Mouse (Mus musculus): ENCODE measurements around the gene Btaf1.

Gene Btaf1

DNA sequence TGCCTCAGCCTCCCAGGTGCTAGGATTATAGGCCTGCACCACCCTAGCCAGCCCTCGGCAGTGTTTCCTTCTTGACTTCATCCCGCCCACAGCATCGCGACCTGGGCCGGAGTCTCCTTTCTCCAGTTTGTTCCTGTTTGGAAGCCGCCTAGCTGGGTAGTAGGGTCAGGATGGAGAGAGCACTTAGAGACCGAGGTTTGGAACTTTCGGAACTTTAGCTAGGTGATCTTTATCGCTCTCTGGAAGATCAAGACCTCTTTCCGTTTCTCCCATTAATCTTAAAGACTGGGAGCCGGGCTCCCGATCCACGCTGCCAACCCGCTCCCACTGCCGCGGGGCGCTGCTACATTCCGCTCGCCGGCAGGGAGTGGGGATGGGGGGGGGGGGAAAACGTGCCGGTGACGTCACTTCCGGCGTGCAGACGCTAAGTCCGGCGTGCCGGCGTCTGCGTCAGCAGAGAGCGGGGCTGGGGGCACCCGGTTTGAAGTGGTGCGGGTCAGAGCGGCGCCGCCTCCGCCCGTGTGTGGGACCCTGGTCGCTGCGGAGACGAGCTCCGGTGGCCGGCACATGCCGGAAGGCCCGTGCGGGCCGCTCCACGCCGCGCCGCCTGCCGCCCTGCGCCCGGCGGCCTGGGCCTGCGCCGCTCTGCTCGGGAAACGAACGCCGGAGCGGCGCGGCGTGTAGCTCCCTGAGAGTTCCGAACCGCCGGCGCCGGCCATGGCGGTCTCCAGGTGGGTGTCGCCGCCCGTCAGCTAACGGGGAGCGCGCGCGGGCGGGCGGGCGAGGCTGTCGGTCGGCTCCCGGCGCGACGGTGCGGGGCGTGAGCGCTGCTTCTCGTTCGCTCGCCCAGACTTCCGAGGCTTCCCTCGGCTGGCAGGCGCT lies at the start of gene Btaf1:
Gene Btaf1 (plus strand): TSS at position 409 of the 882 bp plus-strand sequence.
- DNase-seq, result peak; percentile 85 to 92

DNA sequence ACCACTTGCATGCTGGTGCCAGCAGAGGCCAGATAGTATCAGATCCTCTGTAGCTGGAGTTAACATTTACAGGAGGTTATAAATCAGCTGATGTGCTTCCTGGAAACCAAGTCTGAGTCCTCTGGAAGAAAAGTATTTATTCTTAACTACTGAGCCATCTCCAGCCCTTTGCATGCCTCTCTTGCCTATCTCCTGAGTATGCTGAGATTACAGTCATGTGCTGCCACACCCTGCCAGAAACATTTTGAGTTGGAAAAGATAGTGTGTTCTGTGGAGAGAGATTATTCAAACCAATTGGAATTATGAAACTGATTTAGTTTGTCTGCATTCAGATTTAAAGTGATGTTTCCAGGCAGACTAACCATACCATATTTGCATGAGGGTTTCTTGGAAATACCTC lies 48.5 kb upstream of the Btaf1 start:
- DNase-seq, result no peak

DNA sequence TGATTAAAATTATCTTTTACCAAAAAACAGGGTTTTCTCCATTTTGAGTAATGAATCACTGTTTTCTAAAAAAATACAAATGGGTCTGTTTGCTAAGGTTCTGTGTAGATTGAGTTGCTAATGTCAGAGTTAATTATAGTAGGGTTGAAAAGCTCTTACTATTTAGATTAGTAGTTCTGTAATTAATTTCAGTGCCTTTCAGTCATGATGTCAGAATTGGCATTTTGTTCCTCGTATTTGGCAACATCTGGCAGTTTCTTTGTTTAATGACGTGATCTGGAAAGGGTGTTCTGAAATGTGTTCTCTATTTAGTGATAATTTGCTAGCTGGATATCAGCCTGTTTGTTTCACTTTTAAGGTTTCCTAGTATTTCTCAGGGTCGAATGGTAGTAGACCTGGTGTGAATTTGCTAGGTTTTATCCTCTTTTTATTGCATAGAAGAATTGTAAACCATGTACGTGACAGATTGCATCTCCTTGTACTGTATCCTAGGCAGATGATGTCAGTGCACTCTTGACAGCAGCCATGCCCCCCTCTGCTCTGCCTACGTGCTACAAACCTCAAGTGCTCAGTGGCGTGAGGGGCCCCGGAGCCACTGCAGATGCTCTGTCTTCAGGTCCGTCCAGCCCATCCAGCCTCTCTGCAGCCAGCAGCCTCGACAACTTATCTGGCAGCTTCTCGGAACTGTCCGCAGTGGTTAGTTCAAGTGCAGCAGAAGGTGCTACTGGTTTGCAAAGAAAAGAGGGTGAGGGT lies 47.0 kb upstream of the Btaf1 start:
- DNase-seq, result no peak

DNA sequence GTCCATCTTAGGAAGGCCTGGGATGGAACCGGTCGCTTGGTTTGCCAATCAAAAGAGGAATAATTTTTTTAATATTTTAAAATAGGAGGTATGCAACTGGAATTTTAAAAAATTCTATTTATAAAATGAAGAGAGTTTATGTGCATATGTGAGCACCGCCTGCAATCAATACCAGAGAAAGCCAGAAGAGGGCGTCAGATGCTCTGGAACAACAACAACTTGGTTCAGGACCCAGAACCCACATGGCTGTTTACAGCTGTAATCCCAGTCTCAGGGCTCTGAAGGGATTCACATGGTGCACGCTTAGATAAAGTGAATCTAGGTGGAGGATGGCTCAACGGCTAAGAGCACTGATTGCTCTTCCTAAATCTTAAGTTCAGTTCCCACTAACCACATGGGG lies 42.8 kb upstream of the Btaf1 start:
- DNase-seq, result peak in 1 of 2 experiments; percentile 40

DNA sequence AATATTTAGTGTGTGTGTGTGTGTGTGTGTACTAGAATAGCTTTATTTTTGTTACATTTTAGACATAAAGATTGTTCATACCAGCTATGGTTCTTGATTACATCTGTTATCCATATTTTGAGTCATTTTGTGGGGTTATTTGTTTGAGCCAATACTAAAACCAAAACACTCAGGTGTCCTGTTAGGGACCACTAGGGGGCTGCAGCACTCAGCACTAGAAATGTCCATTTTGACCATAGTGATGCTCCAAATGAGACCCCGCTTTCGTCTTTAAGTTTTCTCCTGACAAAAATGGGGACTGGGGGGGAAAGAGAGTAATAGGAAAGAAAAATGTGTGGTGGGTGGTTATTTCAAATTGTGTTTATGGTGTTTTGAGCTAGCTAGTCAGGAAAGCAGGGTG lies 39.6 kb upstream of the Btaf1 start:
- DNase-seq, result no peak

DNA sequence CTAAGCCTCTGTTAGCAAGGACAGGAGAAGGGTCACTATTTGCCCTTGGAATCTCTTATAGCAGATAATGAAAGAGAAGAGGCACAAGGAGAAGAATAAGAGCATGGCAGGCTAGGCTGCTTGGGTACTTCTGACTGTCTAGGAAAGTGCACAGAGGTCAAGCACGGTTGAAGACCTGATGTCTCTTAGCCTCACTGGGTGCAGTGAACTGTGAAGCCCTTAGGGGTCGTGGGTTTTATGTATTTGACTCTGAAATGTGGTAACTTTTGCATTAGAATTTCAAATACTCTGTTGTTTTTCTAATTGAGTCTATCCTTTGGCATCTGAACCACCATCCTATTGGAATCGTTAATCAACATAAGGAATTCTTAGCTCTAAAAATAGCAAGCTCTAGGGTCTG lies 38.2 kb upstream of the Btaf1 start:
- no peak for DNase-seq

DNA sequence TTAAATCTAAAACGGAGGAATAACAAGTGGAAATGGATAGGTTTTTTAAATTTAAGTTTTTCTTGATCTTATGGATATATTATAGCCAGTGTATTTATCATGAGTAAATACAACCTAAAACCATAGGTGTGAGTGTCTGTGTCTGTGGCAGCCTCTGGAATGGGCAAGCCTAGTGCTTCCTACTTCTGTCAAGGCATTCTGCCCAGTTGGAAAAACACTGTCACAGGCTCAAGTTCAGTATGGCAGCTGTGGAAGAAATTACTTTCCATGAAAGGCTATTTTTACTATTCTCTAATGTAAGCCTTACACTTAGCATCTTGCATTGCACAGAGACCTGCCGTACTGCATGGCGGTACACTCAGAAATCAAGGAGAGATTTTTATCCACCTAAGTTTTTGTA lies 34.1 kb upstream of the Btaf1 start:
- no peak for DNase-seq

DNA sequence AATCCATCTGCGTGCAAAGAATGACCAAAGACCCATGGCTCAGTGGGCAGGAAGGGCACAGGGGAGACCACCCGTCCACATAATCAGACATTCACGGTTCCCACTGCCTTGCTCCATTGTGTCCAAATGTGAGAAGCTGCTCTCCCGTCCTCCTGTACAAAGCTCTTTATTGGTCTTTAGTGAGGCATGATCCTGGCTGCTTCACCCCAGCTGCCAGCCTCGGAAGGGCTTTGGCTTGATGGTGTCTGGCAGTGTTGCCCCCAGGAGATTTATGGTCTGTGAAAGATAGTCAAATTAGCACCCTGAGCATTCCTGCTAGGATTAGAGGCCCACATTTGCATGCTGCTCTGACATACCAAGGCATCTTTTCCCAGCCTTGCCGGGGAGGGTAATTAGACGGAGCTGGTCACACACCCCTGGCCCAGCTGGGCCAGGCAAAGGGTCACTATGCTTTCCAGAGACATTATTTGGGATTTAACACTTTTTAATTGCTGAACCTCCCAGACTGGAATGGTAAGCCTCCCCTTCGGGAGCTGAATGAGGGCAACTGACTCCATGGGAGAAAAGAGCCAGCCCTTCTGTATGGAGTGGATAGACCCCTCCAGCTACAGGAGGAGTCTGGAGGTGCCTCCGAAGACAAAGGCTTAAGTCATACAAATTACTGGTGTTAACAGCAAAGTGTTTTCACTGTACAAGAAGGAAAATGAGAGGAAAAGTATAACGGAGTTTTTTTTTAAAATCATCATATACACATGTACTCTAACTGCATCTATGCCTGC lies 28.9 kb upstream of the Btaf1 start:
- DNase-seq, result no peak

DNA sequence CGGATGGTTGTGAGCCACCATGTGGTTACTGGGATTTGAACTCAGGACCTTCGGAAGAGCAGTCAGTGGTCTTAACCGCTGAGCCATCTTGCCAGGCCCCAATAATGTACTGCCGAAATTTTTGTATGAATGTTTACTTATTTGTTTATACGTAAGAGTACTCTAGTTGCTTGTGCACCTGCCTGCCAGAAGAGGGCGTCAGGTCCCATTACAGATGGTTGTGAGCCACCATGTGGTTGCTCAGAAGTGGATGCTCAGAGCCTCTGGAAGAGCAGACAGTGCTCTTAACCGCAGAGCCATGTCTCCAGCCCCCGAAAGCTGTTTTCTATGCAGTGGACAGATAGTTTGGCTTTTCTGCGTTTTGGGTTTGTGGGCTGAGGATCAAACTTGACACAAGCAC lies 28.1 kb upstream of the Btaf1 start:
- peak; percentile 33 to 44 for DNase-seq

DNA sequence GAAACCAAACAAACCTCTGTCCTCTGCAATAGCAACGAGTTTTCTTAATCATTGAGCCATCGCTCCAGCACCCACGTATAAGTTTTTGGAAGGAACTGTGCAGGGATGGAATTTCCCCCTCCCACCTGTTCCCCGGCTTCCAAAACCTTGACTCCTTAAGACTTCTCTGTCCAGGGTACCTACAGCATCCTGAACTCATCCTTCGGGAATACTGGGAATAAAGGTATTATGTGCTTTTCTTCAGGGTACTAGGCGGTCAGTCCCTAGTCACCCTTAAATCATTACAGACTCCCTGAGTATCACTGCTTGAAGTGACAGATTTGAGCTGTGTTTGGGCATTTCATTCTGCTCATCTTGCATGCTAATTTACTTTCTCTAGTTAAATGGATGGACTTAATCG lies 22.5 kb upstream of the Btaf1 start:
- DNase-seq, result no peak

DNA sequence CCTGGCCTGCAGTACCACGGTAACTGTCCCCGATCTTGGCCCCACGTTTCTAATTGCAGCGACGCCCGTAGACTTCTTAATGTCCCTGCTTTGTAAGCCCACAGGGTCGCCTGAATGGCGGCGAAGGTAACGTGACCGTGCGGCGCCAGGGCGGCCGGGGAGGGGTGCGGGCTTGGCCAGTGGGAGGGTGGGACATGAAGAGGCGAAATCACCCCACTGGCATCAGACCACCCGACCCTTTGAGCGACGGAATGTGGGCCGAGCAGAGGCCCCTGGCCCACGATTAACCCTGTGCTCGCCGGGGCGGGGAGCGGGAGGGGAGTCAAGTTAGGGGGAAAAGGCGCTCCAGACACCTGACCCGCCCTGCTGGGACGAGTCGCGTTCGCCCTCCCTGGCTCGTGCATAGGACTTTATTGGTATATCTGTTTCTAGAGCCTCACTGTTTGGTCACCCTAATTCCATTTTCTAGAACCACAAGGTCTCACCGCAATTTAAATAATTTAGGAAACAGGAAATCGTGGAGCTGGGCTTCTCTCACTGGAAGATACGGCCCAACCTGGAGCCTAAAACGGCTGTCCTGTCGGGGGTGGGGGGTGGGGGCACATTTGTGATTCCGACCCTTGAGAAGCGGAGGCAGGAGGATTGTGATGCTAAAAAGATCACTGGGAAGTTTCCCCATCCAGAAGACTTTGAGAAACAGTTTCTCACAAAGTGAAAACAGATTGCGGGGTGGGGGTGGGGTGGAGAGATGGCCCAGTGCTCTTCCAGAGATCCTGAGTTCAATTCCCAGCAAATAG lies 21.5 kb upstream of the Btaf1 start:
- peak; percentile 44 to 53 for DNase-seq

DNA sequence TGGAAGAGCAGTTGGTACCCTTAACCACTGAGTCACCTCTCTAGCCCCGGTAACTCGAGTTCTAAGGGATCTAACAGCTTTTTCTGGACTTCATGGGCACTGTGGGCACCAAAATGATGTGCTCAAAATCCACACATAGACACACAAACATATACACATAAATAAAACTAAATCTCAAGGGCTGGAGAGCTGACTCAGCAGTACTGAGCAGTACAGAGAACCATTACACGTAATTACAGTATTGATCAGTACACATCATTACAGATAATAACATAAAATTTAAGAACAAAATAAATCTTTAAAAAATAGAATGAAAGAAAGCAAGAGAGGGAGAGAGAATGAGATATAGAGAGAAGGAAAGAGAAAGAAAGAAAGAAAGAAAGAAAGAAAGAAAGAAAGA lies 16.7 kb upstream of the Btaf1 start:
- DNase-seq, result no peak

DNA sequence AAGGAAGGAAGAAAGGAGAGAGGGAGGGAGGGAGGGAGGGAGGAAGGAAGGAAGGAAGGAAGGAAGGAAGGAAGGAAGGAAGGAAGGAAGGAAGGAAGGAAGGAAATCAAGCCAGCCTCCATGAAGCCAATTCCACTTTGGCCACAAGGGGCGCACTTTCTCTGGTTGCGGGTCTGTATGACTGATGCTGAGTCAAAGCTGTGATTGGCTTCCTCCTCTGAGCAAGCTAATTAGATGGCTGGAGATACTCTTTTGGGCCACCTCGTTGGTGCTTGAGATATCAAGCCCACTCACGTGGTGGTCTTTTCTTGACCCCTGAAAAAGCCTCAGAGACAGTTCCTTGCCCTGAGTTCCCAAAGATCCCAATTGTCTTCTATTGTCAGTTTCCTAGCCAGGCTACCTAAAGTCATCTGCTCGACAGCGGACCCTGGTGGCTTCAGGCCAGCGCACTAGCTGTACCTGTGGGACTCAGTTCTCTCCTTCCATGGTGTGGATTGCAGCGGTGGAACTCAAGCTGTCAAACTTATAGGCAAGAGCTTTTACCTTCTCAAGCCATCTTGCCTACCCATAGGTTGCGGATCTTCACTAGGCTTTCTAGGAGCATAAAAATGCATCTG lies 16.1 kb upstream of the Btaf1 start:
- peak; percentile 60 to 74 for DNase-seq

DNA sequence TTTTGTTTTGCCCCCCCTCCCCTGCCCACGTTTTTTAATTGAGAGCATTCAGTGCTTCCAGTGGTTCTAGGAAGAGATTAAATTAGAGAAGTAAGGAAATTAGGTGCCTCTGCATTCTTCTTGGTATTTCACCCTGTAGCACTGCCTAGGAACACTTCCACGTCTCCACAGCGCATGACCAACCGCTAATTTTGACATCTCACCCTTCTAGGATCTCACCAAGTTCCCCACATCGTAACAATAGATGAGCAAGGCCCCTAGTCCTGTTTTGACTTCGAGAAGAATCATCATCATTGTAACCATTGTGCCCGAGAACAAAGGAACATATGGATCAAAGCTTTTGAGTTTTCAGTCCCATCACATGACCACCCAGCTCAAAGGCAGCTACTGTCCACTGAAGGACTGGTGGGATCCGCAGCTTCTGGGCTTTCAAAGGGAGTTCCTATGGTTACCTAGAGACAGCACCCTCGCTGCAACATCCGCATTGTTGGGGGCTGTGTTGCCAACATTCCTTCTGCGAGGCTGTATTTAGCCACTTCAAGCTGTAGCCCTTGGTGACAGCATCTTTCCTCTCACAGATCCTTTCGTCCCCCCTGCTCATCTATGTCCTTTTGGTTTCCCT lies 15.3 kb upstream of the Btaf1 start:
- DNase-seq, result no peak

DNA sequence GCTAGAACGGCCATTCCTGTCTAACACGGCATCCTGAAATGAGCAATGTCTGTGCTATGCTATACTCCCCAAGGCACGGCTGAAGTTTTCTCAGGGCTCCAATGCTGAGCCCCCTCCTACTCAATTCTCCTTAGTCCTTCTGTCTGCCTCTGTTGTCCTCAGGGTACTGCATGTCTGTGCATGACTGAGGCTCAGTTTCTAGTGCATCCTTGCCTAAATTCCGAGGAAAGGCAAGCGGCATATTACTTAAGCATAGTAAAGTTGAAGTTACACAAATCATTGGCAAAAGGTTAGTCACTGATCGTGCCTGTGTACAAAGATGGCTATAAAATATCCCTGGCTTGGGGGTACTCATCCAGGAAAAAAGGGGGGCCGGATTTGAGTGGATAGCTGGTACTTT lies 12.8 kb upstream of the Btaf1 start:
- no peak for DNase-seq

DNA sequence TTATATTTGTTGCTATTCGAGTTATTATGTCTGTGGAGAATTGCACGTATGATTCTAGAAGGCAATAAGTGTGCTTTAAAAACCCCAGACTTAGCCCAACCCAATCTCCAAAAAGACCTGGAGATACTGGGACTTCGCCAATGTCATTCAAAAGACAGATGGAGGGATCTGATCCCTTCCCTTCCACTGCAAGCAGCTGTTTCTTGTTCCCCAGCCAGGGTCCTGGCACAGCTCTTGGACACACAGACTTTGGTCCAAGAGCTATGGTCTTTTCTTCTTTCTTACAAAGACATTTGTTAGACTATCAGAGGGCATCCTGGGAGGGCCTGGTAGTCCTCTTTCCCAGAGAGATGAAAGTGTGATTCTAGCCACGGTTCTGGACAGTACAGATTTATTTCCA lies 9.7 kb upstream of the Btaf1 start:
- DNase-seq, result no peak

DNA sequence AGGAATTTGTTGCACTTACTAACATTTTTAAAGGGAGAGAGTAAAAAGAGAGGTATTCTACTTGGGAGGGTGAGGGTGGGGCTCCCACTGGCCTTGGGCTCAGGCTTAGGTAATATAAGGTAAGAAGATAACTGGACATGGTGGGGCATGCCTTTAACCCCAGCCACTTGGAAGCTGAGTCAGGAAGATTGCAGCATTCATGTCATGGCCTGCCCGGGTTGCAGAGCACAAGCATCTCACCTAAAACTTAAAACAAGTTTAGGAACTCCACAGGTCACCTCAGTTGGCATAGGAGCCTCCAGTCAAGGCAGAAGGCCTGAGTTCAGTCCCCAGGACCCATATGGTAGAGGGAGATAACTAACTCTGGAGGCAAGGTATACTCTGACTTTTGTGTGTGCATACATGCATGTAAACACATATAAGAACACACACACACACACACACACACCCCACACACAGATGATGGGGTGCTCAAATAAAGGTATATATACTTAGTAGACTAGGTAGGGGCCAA lies 8.9 kb upstream of the Btaf1 start:
- DNase-seq, result no peak

DNA sequence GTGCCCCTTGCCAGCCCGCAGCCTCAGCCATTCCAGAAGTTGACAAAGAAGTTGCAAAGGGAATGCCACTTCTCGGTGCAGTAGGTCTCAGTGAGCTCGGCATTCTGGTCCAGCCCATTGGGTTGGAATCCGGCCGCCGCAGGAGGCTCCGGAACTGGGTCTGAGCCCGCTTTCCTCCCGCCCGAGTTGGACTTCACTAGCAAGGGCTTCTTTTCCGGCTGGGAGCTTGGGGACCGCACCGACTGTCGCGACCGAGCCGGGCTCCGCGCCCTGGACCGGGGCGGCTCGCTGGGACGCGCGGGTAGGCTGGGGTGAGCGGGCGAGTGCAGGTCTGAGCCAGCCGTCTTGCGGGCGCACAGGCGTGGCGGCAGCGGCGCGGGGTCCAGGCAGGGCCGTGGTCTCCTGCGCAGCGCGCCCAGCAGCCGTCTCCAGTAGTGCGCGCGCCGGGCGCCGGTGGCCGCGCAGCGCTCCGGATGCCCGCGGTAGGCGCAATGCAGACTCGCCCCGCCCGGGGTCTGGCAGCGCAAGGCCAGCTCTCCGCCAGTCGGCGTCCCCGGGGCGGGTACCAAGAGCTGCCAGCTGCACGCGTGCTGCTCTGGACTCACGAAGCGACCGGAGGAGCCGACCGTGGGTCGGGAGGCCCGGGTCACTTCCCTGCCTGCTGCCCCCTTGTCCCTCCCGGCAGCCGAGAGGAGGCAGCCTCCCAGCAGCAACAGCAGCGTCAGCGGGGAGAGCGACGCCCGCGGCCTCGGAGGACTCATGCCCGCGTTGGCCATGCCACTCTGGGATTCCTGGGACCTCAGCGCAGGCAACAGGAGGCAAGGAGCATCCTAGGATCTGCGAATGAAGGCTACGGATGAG lies 7.2 kb upstream of the Btaf1 start:
- DNase-seq, result peak; percentile 84 to 90

DNA sequence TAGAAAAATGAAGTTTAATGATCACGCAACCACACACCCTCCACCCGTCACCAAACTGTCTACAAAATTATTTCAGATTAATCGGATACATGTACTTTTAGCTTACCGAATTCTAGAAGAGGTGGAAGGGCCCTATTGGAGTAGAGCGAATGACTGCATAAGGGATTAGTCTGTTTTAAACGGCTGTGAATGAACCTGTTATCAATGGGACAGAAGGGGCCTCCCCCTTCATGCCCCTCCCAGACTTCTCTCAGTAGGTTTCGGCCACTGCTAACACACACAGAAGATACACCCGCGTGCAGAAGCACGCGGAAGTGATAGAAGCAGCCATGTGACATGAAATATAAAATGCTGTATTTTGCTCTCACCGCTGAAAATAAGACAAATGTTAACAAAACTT lies 6.4 kb upstream of the Btaf1 start, which contains the start of gene Fgfbp3:
Gene Fgfbp3 (minus strand): TSS at position 150 of the 400 bp plus-strand sequence.
- no peak for DNase-seq

DNA sequence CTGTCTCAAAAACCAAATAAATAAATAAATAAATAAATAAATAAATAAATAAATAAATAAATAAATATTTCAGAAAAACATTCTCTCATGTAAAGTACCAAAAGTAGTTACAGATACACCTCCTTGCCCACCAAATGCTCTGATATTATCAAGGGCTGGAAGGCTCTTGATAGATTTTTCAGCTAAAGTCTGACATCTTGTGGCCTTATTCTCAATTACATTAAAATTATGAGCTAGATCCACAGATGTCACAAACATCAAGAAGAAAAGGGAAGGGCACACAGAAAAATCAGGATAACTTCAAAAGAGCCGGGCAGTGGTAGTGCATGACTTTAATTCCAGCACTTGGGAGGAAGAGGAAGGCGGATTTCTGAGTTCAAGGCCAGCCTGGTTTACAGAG lies 3.9 kb upstream of the Btaf1 start:
- DNase-seq, result no peak
